Mouse (Mus musculus) heart, adult 2 months (tissue): ENCODE results near the gene Aip.
"Not testable (repeated sequence)": the region's sequence is repeated elsewhere in the genome, so short reads cannot be mapped to it uniquely, and the experiment has no call there.

Experiments used
- CTCF ChIP-seq: fragments of 200-600 bp; IDR thresholded peaks from 2 replicates; pipeline ENCODE4 v1.8.1; 2022; ENCODE audit warnings: antibody characterized with exemption, mild to moderate bottlenecking, moderate library complexity
- EP300 ChIP-seq: fragments of 200-500 bp; IDR thresholded peaks from 2 replicates; pipeline ENCODE4 v1.6.1; 2011; ENCODE audit warnings: low read depth, low read length, control low read depth; ENCODE audit not compliant: insufficient read depth
- POLR2A ChIP-seq: fragments of 200-500 bp; IDR thresholded peaks from 2 replicates; pipeline ENCODE4 v1.6.1; 2011; ENCODE audit warnings: mild to moderate bottlenecking, low read depth, low read length, control low read depth; ENCODE audit not compliant: insufficient read depth

DNA sequence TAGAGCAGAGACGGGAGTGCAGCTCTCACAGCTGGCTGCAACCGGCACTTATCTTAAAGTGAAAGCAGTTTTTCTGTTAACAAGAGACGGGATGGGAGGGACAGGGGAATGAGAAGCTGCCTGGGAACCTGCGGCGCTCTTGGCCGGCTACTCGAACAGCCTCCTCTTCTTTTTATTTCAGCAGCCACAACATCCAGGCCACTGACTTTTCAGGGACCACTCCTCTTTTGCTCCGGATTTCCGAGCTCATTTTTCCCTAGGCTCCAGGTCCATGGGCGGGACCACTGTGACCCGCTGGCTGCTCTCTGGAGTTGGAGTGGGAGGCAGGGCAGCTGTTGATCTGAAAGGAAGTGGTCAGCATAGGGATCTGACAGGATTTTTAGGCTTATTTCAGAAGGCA is 61.2 kb downstream of the Aip start:
- TF ChIP-seq CTCF, EP300, POLR2A: not testable (repeated sequence)
